Mouse (Mus musculus) midbrain, embryonic 12.5 days (tissue): ENCODE measurements around the gene Zglp1. TPM values are rescaled to one million over a fixed set of nuclear protein-coding genes. Genes with fewer than 3 reads are reported as not detected.
A peak's percentile ranks its signal among the peaks of the same experiment; 100 is the strongest.

ENCODE experiments used
- ATAC-seq: fragments of 200-750 bp; cut with Nextera tagmentation; 2 replicates; pipeline ENCODE4 v1.8.0; 2017; ENCODE audit warnings: low read depth, moderate TSS enrichment, moderate library complexity; ENCODE audit not compliant: low FRiP score
- H3K27ac ChIP-seq: fragments of 300-500 bp; sonication (generic); replicated peaks from 2 replicates; pipeline ENCODE4 v1.5.1; 2016; ENCODE audit warnings: mild to moderate bottlenecking
- H3K27me3 ChIP-seq: fragments of 300-500 bp; sonication (generic); 2 replicates; pipeline ENCODE4 v1.6.1; 2016; ENCODE audit warnings: mild to moderate bottlenecking
- H3K36me3 ChIP-seq: fragments of 300-500 bp; sonication (generic); 2 replicates; pipeline ENCODE4 v1.6.1; 2016
- H3K4me1 ChIP-seq: fragments of 300-500 bp; sonication (generic); 2 replicates; pipeline ENCODE4 v1.6.1; 2016
- H3K4me2 ChIP-seq: fragments of 300-500 bp; sonication (generic); replicated peaks from 2 replicates; pipeline ENCODE4 v1.6.1; 2016; ENCODE audit warnings: mild to moderate bottlenecking, moderate library complexity
- H3K4me3 ChIP-seq: fragments of 300-500 bp; sonication (generic); 2 replicates; pipeline ENCODE4 v1.5.1; 2016; ENCODE audit warnings: mild to moderate bottlenecking
- H3K9ac ChIP-seq: fragments of 300-500 bp; sonication (generic); replicated peaks from 2 replicates; pipeline ENCODE4 v1.6.1; 2016; ENCODE audit warnings: mild to moderate bottlenecking, moderate library complexity
- H3K9me3 ChIP-seq: fragments of 300-500 bp; sonication (generic); 2 replicates; pipeline ENCODE4 v1.6.1; 2016; ENCODE audit warnings: mild to moderate bottlenecking
- WGBS: fragments of 180-500 bp; shearing (Covaris S2); methylation state at CpG from one replicate; pipeline ENCODE4 v1.1.7; 2016; 5-methylcytosine and 5-hydroxymethylcytosine counted together
- microRNA counts: library from miRNA; unstranded; fragments of <30 nt; microRNA quantifications from one replicate; lab custom pipeline; 2017
- microRNA-seq: library from miRNA; unstranded; fragments of <30 nt; microRNA quantifications from one replicate; pipeline ENCODE4, GENCODE M21; 2017
- polyA plus RNA-seq: library from polyadenylated mRNA; unstranded; fragments of >200 nt; fragmentation: Nextera tagmentation; extraction: Ambion mirVana; gene quantifications from 2 replicates; pipeline ENCODE4 v1.2.1, GENCODE M21; 2016

The Zglp1 gene
- polyA plus RNA-seq, 1 experiment from 2014 or later: 0.98 TPM

- Histone ChIP-seq H3K27me3 (peaks cover 66% of the 10 kb centered on the region), H3K9me3 (no peaks in the 10 kb centered on the region), H3K4me2 (no peak overlapping the region), H3K27ac (no peak overlapping the region), H3K4me1 (no peaks in the 10 kb centered on the region), H3K4me3 (no peak overlapping the region), H3K9ac (no peak overlapping the region), H3K36me3 (no peaks in the 10 kb centered on the region)
- ATAC-seq: no peak
- WGBS: 83% methylated on average over 3 of the region's 3 CpGs
Measured at GRCm38 (mm10) chr9:21021363-21021762, 45.5 kb downstream of the Zglp1 start.

- Histone ChIP-seq H3K9me3 (no peaks in the 10 kb centered on the region), H3K9ac (no peak overlapping the region), H3K4me1 (peaks cover 8% of the 10 kb centered on the region), H3K36me3 (no peaks in the 10 kb centered on the region), H3K4me2 (no peak overlapping the region), H3K27me3 (peaks cover 79% of the 10 kb centered on the region), H3K4me3 (no peak overlapping the region), H3K27ac (no peak overlapping the region)
- no peak for ATAC-seq
- 78% methylated on average over 2 of the region's 2 CpGs for WGBS
Measured at GRCm38 (mm10) chr9:21018600-21018999, 48.3 kb downstream of the Zglp1 start.

GRCm38 (mm10) chr9:21017177-21017575 is 49.7 kb downstream of the Zglp1 start:
- Histone ChIP-seq H3K27me3 (peaks cover 88% of the 10 kb centered on the region), H3K4me2 (no peak overlapping the region), H3K27ac (no peak overlapping the region), H3K9me3 (no peaks in the 10 kb centered on the region), H3K9ac (no peak overlapping the region), H3K36me3 (no peaks in the 10 kb centered on the region), H3K4me3 (no peak overlapping the region), H3K4me1 (peaks cover 8% of the 10 kb centered on the region)
- ATAC-seq: no peak
- WGBS: 45% methylated on average over 4 of the region's 4 CpGs

GRCm38 (mm10) chr9:21016331-21017176 is 50.3 kb downstream of the Zglp1 start:
- 5% methylated on average over 17 of the region's 17 CpGs for WGBS
- Histone ChIP-seq H3K4me1 (peaks cover 8% of the 10 kb centered on the region), H3K4me2 (no peak overlapping the region; the same call in 1 of the 2 replicates), H3K27me3 (peaks cover 87% of the 10 kb centered on the region), H3K36me3 (no peaks in the 10 kb centered on the region), H3K9me3 (no peaks in the 10 kb centered on the region), H3K27ac (no peak overlapping the region), H3K9ac (no peak overlapping the region), H3K4me3 (no peak overlapping the region)
- no peak for ATAC-seq

- ATAC-seq: no peak
- Histone ChIP-seq H3K27me3 (peaks cover 79% of the 10 kb centered on the region), H3K36me3 (no peaks in the 10 kb centered on the region), H3K4me2 (peak within 1 kb of the TSS; percentile 35), H3K27ac (no peak within 1 kb of the TSS), H3K9ac (no peak within 1 kb of the TSS), H3K4me1 (peaks cover 8% of the 10 kb centered on the region), H3K9me3 (no peaks in the 10 kb centered on the region), H3K4me3 (peak within 1 kb of the TSS; percentile 27)
- WGBS: 1% methylated on average over 30 of the region's 30 CpGs
Measured at GRCm38 (mm10) chr9:21015571-21016130, 51.2 kb downstream of the Zglp1 start, which contains the start of gene Icam1. Icam1 (plus strand) TSS chr9:21015985.

- H3K4me1 ChIP-seq: peaks cover 8% of the 10 kb centered on the region
- H3K27ac ChIP-seq: no peak overlapping the region
- H3K27me3 ChIP-seq: peaks cover 72% of the 10 kb centered on the region
- H3K4me3 ChIP-seq: peak overlapping the region; percentile 27
- H3K9ac ChIP-seq: no peak overlapping the region
- H3K9me3 ChIP-seq: no peaks in the 10 kb centered on the region
- H3K4me2 ChIP-seq: peak overlapping the region; percentile 35
- H3K36me3 ChIP-seq: no peaks in the 10 kb centered on the region
- WGBS: 2% methylated on average over 29 of the region's 29 CpGs
- ATAC-seq: no peak
Measured at GRCm38 (mm10) chr9:21014691-21015570, 52.0 kb downstream of the Zglp1 start.

MicroRNAs within 50 kb of the gene (microRNA counts, 519-probe panel; counts per million panel counts)
- 5,279 counts per million, percentile 49 among the panel's probes with 10 or more counts for microRNA mmu-miR-1900 (lab: Ali Mortazavi, UCI)

Small RNAs within 50 kb of the gene (microRNA-seq; reads per million reads assigned to microRNA genes)
- not detected for gene Mir1900
- gene Mir7082: 2.1 reads per million

Other genes with a start within 250 kb of the Zglp1 start
- not detected in 2 replicates for gene Rdh8, start 248.6 kb downstream of the Zglp1 start, polyA plus RNA-seq
- 1.3 and 1.8 TPM in 2 replicates for gene A230050P20Rik, start 198.5 kb downstream of the Zglp1 start, polyA plus RNA-seq
- 4.3 TPM in 2 replicates for gene Angptl6, start 187.4 kb downstream of the Zglp1 start, polyA plus RNA-seq
- 55.3 and 62.7 TPM in 2 replicates for gene Ppan, start 178.9 kb downstream of the Zglp1 start, polyA plus RNA-seq
- gene Eif3g, start 168.5 kb downstream of the Zglp1 start, polyA plus RNA-seq: 298 and 321 TPM in 2 replicates
- 109 and 113 TPM in 2 replicates for gene Dnmt1, start 107.2 kb downstream of the Zglp1 start, polyA plus RNA-seq
- 20.6 and 22.6 TPM in 2 replicates for gene S1pr2, start 90.3 kb downstream of the Zglp1 start, polyA plus RNA-seq
- gene Mrpl4, start 64.4 kb downstream of the Zglp1 start, polyA plus RNA-seq: 101 and 109 TPM in 2 replicates
- gene Icam1, start 51.1 kb downstream of the Zglp1 start, polyA plus RNA-seq: 3.5 and 5.0 TPM in 2 replicates
- gene Icam4, start 37.7 kb downstream of the Zglp1 start, polyA plus RNA-seq: 1.1 and 1.3 TPM in 2 replicates
- gene Icam5, start 35.0 kb downstream of the Zglp1 start, polyA plus RNA-seq: 0.08 TPM in 1 of 2 replicates, not detected in the other
- gene Gm49373, start 6.0 kb upstream of the Zglp1 start, polyA plus RNA-seq: 0.89 and 1.6 TPM in 2 replicates
- 38.0 and 40.7 TPM in 2 replicates for gene Fdx1l, start 6.5 kb upstream of the Zglp1 start, polyA plus RNA-seq
- gene Gm38431, start 24.9 kb upstream of the Zglp1 start, polyA plus RNA-seq: 2.3 and 2.9 TPM in 2 replicates
- 66.7 and 69.8 TPM in 2 replicates for gene Raver1, start 24.9 kb upstream of the Zglp1 start, polyA plus RNA-seq
- 12.8 and 14.1 TPM in 2 replicates for gene Tyk2, start 64.2 kb upstream of the Zglp1 start, polyA plus RNA-seq
- 278 and 283 TPM in 2 replicates for gene Cdc37, start 82.9 kb upstream of the Zglp1 start, polyA plus RNA-seq
- gene Pde4a, start 98.6 kb upstream of the Zglp1 start, polyA plus RNA-seq: 11.3 and 11.5 TPM in 2 replicates
- gene Keap1, start 172.3 kb upstream of the Zglp1 start, polyA plus RNA-seq: 52.3 and 52.6 TPM in 2 replicates
- gene S1pr5, start 181.3 kb upstream of the Zglp1 start, polyA plus RNA-seq: 0.38 and 0.50 TPM in 2 replicates
- gene Atg4d, start 198.2 kb upstream of the Zglp1 start, polyA plus RNA-seq: 50.3 and 52.3 TPM in 2 replicates
- 18.4 and 21.1 TPM in 2 replicates for gene Kri1, start 220.9 kb upstream of the Zglp1 start, polyA plus RNA-seq
- 63.6 and 72.1 TPM in 2 replicates for gene Cdkn2d, start 224.3 kb upstream of the Zglp1 start, polyA plus RNA-seq
- gene Ap1m2, start 245.2 kb upstream of the Zglp1 start, polyA plus RNA-seq: 0.39 and 0.78 TPM in 2 replicates